Mouse (Mus musculus): ENCODE measurements at regions not wholly inside any gene's neighbourhood (a gene's known extent, or its start where the extent isn't known, plus 50 kb on each side); places are given as distances from the start of the nearest gene placed in this dataset.

- no peaks in the 10 kb centered on the region for H3K36me3 ChIP-seq (ENCODE audit: control insufficient read depth, insufficient read depth, low read length)
- DNase-seq (ENCODE audit: low spot score) (no peak), ATAC-seq (no peak)
- H3K9me3 ChIP-seq (replicated peaks; ENCODE audit: control insufficient read depth, low read length), result no peaks in the 10 kb centered on the region
- H3K27me3 ChIP-seq (replicated peaks; ENCODE audit: control insufficient read depth, insufficient read depth, low read length), result no peaks in the 10 kb centered on the region
- H3K27ac ChIP-seq (ENCODE audit: low read depth, low read length), result no peak overlapping the region
- H3K4me3 ChIP-seq (ENCODE audit: low read depth, low read length), result no peak overlapping the region
- no peaks in the 10 kb centered on the region for H3K4me1 ChIP-seq (ENCODE audit: control insufficient read depth, insufficient read depth, low read length)
- no peak overlapping the region for H3K9ac ChIP-seq (ENCODE audit: low read length)
- 89% methylated on average over 10 of the region's 10 CpGs for WGBS
- H3K4me2 ChIP-seq (ENCODE audit: low read length), result no peak overlapping the region
Measured at GRCm38 (mm10) chr10:44861671-44862359, 205.2 kb upstream of the Prep start.

GRCm38 (mm10) chr10:44857444-44857843, 209.6 kb upstream of the Prep start:
- DNase-seq (ENCODE audit: low spot score), result no peak
- H3K4me1 ChIP-seq (ENCODE audit: control insufficient read depth, insufficient read depth, low read length), result no peaks in the 10 kb centered on the region
- H3K4me2 ChIP-seq (ENCODE audit: low read length), result no peak overlapping the region
- H3K27me3 ChIP-seq (replicated peaks; ENCODE audit: control insufficient read depth, insufficient read depth, low read length), result no peaks in the 10 kb centered on the region
- WGBS, result 71% methylated on average over 4 of the region's 4 CpGs
- no peak for ATAC-seq
- no peaks in the 10 kb centered on the region for H3K36me3 ChIP-seq (ENCODE audit: control insufficient read depth, insufficient read depth, low read length)
- no peak overlapping the region for H3K9ac ChIP-seq (ENCODE audit: low read length)
- H3K4me3 ChIP-seq (ENCODE audit: low read depth, low read length), result no peak overlapping the region
- H3K27ac ChIP-seq (ENCODE audit: low read depth, low read length), result no peak overlapping the region
- no peaks in the 10 kb centered on the region for H3K9me3 ChIP-seq (replicated peaks; ENCODE audit: control insufficient read depth, low read length)

- H3K9ac ChIP-seq (ENCODE audit: low read length), result no peak overlapping the region
- no peaks in the 10 kb centered on the region for H3K36me3 ChIP-seq (ENCODE audit: control insufficient read depth, insufficient read depth, low read length)
- H3K4me1 ChIP-seq (ENCODE audit: control insufficient read depth, insufficient read depth, low read length), result no peaks in the 10 kb centered on the region
- no peaks in the 10 kb centered on the region for H3K9me3 ChIP-seq (replicated peaks; ENCODE audit: control insufficient read depth, low read length)
- WGBS, result 96% methylated on average over 4 of the region's 4 CpGs
- ATAC-seq (no peak), DNase-seq (ENCODE audit: low spot score) (no peak)
- H3K27ac ChIP-seq (ENCODE audit: low read depth, low read length), result no peak overlapping the region
- H3K4me3 ChIP-seq (ENCODE audit: low read depth, low read length), result no peak overlapping the region
- H3K27me3 ChIP-seq (replicated peaks; ENCODE audit: control insufficient read depth, insufficient read depth, low read length), result no peaks in the 10 kb centered on the region
- no peak overlapping the region for H3K4me2 ChIP-seq (ENCODE audit: low read length)
Measured at GRCm38 (mm10) chr10:44854109-44854508, 212.9 kb upstream of the Prep start.

- no peak overlapping the region for H3K9ac ChIP-seq (ENCODE audit: low read length)
- ATAC-seq, result no peak
- H3K27me3 ChIP-seq (replicated peaks; ENCODE audit: control insufficient read depth, insufficient read depth, low read length), result no peaks in the 10 kb centered on the region
- no peaks in the 10 kb centered on the region for H3K4me1 ChIP-seq (ENCODE audit: control insufficient read depth, insufficient read depth, low read length)
- WGBS, result 88% methylated on average over 4 of the region's 4 CpGs
- DNase-seq (ENCODE audit: low spot score), result no peak
- no peaks in the 10 kb centered on the region for H3K36me3 ChIP-seq (ENCODE audit: control insufficient read depth, insufficient read depth, low read length)
- no peak overlapping the region for H3K4me2 ChIP-seq (ENCODE audit: low read length)
- H3K4me3 ChIP-seq (ENCODE audit: low read depth, low read length), result no peak overlapping the region
- no peaks in the 10 kb centered on the region for H3K9me3 ChIP-seq (replicated peaks; ENCODE audit: control insufficient read depth, low read length)
- H3K27ac ChIP-seq (ENCODE audit: low read depth, low read length), result no peak overlapping the region
Measured at GRCm38 (mm10) chr10:44849016-44849415, 218.0 kb upstream of the Prep start.

GRCm38 (mm10) chr10:44846765-44847164, 220.2 kb upstream of the Prep start:
- WGBS, result 87% methylated on average over 3 of the region's 3 CpGs

GRCm38 (mm10) chr10:44846149-44846548, 220.9 kb upstream of the Prep start:
- H3K4me2 ChIP-seq (ENCODE audit: low read length), result no peak overlapping the region
- WGBS, result 4% methylated on average over 2 of the region's 2 CpGs
- no peaks in the 10 kb centered on the region for H3K36me3 ChIP-seq (ENCODE audit: control insufficient read depth, insufficient read depth, low read length)
- H3K4me3 ChIP-seq (ENCODE audit: low read depth, low read length), result no peak overlapping the region
- H3K27ac ChIP-seq (ENCODE audit: low read depth, low read length), result peak overlapping the region; percentile 21; the same call in 1 of the 2 replicates
- ATAC-seq (no peak), DNase-seq (ENCODE audit: low spot score) (peak; percentile 33)
- H3K9ac ChIP-seq (ENCODE audit: low read length), result no peak overlapping the region
- H3K27me3 ChIP-seq (replicated peaks; ENCODE audit: control insufficient read depth, insufficient read depth, low read length), result no peaks in the 10 kb centered on the region
- H3K9me3 ChIP-seq (replicated peaks; ENCODE audit: control insufficient read depth, low read length), result no peaks in the 10 kb centered on the region
- H3K4me1 ChIP-seq (ENCODE audit: control insufficient read depth, insufficient read depth, low read length), result no peaks in the 10 kb centered on the region

More at GRCm38 (mm10) chr10:44846765-44847164, 220.2 kb upstream of the Prep start:
- no peaks in the 10 kb centered on the region for H3K4me1 ChIP-seq (ENCODE audit: control insufficient read depth, insufficient read depth, low read length)
- H3K9ac ChIP-seq (ENCODE audit: low read length), result no peak overlapping the region
- no peak overlapping the region for H3K4me2 ChIP-seq (ENCODE audit: low read length)
- ATAC-seq, result no peak
- H3K9me3 ChIP-seq (replicated peaks; ENCODE audit: control insufficient read depth, low read length), result no peaks in the 10 kb centered on the region
- H3K27me3 ChIP-seq (replicated peaks; ENCODE audit: control insufficient read depth, insufficient read depth, low read length), result no peaks in the 10 kb centered on the region
- no peak for DNase-seq (ENCODE audit: low spot score)
- no peak overlapping the region for H3K27ac ChIP-seq (ENCODE audit: low read depth, low read length)
- no peaks in the 10 kb centered on the region for H3K36me3 ChIP-seq (ENCODE audit: control insufficient read depth, insufficient read depth, low read length)
- no peak overlapping the region for H3K4me3 ChIP-seq (ENCODE audit: low read depth, low read length)

GRCm38 (mm10) chr10:44840449-44840848, 226.6 kb upstream of the Prep start:
- 77% methylated on average over 2 of the region's 2 CpGs for WGBS
- ATAC-seq, result no peak

GRCm38 (mm10) chr10:44832455-44832854, 234.5 kb upstream of the Prep start:
- Histone ChIP-seq H3K9ac (ENCODE audit: low read length) (no peak overlapping the region), H3K36me3 (ENCODE audit: control insufficient read depth, insufficient read depth, low read length) (no peaks in the 10 kb centered on the region), H3K4me2 (ENCODE audit: low read length) (no peak overlapping the region), H3K4me1 (ENCODE audit: control insufficient read depth, insufficient read depth, low read length) (no peaks in the 10 kb centered on the region), H3K9me3 (replicated peaks; ENCODE audit: control insufficient read depth, low read length) (no peaks in the 10 kb centered on the region), H3K27me3 (replicated peaks; ENCODE audit: control insufficient read depth, insufficient read depth, low read length) (no peaks in the 10 kb centered on the region), H3K4me3 (ENCODE audit: low read depth, low read length) (no peak overlapping the region), H3K27ac (ENCODE audit: low read depth, low read length) (no peak overlapping the region)
- DNase-seq (ENCODE audit: low spot score) (no peak), ATAC-seq (no peak)
- 95% methylated on average over 1 of the region's 1 CpGs for WGBS

More at GRCm38 (mm10) chr10:44840449-44840848, 226.6 kb upstream of the Prep start:
- Histone ChIP-seq H3K27me3 (replicated peaks; ENCODE audit: control insufficient read depth, insufficient read depth, low read length) (no peaks in the 10 kb centered on the region), H3K4me3 (ENCODE audit: low read depth, low read length) (no peak overlapping the region), H3K4me2 (ENCODE audit: low read length) (no peak overlapping the region), H3K9me3 (replicated peaks; ENCODE audit: control insufficient read depth, low read length) (no peaks in the 10 kb centered on the region), H3K27ac (ENCODE audit: low read depth, low read length) (no peak overlapping the region), H3K4me1 (ENCODE audit: control insufficient read depth, insufficient read depth, low read length) (no peaks in the 10 kb centered on the region), H3K9ac (ENCODE audit: low read length) (no peak overlapping the region), H3K36me3 (ENCODE audit: control insufficient read depth, insufficient read depth, low read length) (no peaks in the 10 kb centered on the region)
- no peak for DNase-seq (ENCODE audit: low spot score)

GRCm38 (mm10) chr10:44826271-44826670, 240.7 kb upstream of the Prep start:
- no peak overlapping the region for H3K4me2 ChIP-seq (ENCODE audit: low read length)
- 57% methylated on average over 3 of the region's 3 CpGs for WGBS
- H3K9ac ChIP-seq (ENCODE audit: low read length), result no peak overlapping the region
- H3K27me3 ChIP-seq (replicated peaks; ENCODE audit: control insufficient read depth, insufficient read depth, low read length), result no peaks in the 10 kb centered on the region
- no peaks in the 10 kb centered on the region for H3K36me3 ChIP-seq (ENCODE audit: control insufficient read depth, insufficient read depth, low read length)
- H3K4me3 ChIP-seq (ENCODE audit: low read depth, low read length), result no peak overlapping the region
- ATAC-seq (no peak), DNase-seq (ENCODE audit: low spot score) (peak; percentile 15)
- H3K4me1 ChIP-seq (ENCODE audit: control insufficient read depth, insufficient read depth, low read length), result no peaks in the 10 kb centered on the region
- H3K9me3 ChIP-seq (replicated peaks; ENCODE audit: control insufficient read depth, low read length), result no peaks in the 10 kb centered on the region
- no peak overlapping the region for H3K27ac ChIP-seq (ENCODE audit: low read depth, low read length)

All from forebrain, embryonic 14.5 days (tissue).